Mouse (Mus musculus) embryonic fibroblast, embryonic 13.5 days (primary cell): ENCODE measurements around the gene Setdb1.

Source experiments
- CTCF ChIP-seq: IDR thresholded peaks from 2 replicates; pipeline ENCODE4 v1.5.1; 2011; ENCODE audit warnings: mild to moderate bottlenecking, control low read depth, low read length, moderate library complexity, borderline replicate concordance; ENCODE audit not compliant: insufficient read depth
- POLR2A ChIP-seq: IDR thresholded peaks from 2 replicates; pipeline ENCODE4 v1.6.1; 2011; ENCODE audit warnings: low read depth, mild to moderate bottlenecking, control low read depth, low read length, moderate library complexity

DNA sequence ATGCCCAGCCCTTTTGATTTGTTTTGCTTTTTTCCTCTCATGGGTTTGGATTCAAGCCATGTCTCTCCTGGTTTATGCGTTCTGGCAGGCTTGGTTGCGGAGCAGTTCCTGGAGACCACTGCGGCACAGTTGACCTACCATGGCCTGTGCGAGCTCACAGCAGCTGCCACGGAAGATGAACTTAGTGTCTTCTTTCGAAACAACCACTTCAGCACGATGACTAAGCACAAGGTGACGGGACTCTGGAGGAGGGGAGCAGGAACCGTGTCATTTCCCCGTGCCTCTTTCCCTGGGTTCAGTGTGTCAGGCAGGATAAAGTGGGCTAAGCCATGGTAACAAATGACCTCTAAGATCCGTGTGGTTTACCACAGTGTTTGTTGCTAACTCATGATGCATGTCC, 63.5 kb downstream of the Setdb1 start:
- TF ChIP-seq CTCF = no peak
- TF ChIP-seq POLR2A = no peak
